In genomic region chr1:37987856-37988255, GRCm38 (mm10) we compare ENCODE assay signal across 50 mouse cellular contexts. TPM values are rescaled to one million over a fixed set of nuclear protein-coding genes. Genes with fewer than 3 reads are reported as not detected.
"Had no signal": no experiment of that assay in that cellular context is flagged by ENCODE, and none has a peak within 500 bp of the region (broad histone marks: within the 10 kb centered on the region; RNA-seq: fewer than 3 reads in every experiment).

No protein-coding gene starts in this region.

- DNase-seq: heart, postnatal 10 days; heart, postnatal 14 days; heart, postnatal 36 days; kidney, adult 11 months; kidney, adult 18-20 months; kidney, adult 2 months; kidney, adult 8-10 months; kidney, adult 9 months; kidney, postnatal 10 days; kidney, postnatal 14 days; kidney, postnatal 25 days; kidney, postnatal 36 days; kidney, postnatal 4 days; layer of hippocampus, adult 9-11 months; layer of hippocampus, postnatal 36 days had no signal

- H3K4me1 ChIP-seq: heart, embryonic 10.5 days; heart, embryonic 12.5 days; heart, embryonic 13.5 days; heart, embryonic 15.5 days; hindbrain, embryonic 10.5 days; hindbrain, embryonic 12.5 days; hindbrain, embryonic 13.5 days; hindbrain, embryonic 15.5 days; intestine, embryonic 15.5 days; kidney, embryonic 15.5 days had no signal

- H3K27ac ChIP-seq: heart, embryonic 10.5 days; heart, embryonic 13.5 days; heart, embryonic 15.5 days; hindbrain, embryonic 10.5 days; hindbrain, embryonic 12.5 days; hindbrain, embryonic 13.5 days; hindbrain, embryonic 14.5 days; hindbrain, embryonic 15.5 days; hindbrain, postnatal 0 days; intestine, embryonic 15.5 days; kidney, embryonic 15.5 days; kidney, postnatal 0 days; layer of hippocampus, adult 2 months had no signal

- H3K27me3 ChIP-seq: heart, embryonic 12.5 days; heart, embryonic 13.5 days; heart, embryonic 15.5 days; hindbrain, embryonic 12.5 days; hindbrain, embryonic 13.5 days; hindbrain, embryonic 15.5 days; intestine, embryonic 15.5 days; kidney, embryonic 15.5 days had no signal

- ATAC-seq: hindbrain, embryonic 16.5 days; hindbrain, postnatal 0 days; inflammation-experienced regulatory T-cells, adult 6 months; intestine, embryonic 15.5 days; intestine, embryonic 16.5 days; intestine, postnatal 0 days had no signal

- H3K4me2 ChIP-seq: heart, embryonic 11.5 days; heart, embryonic 12.5 days; heart, embryonic 13.5 days; heart, embryonic 15.5 days; hindbrain, embryonic 12.5 days; hindbrain, embryonic 13.5 days; hindbrain, embryonic 14.5 days; hindbrain, embryonic 15.5 days; intestine, embryonic 15.5 days; kidney, embryonic 15.5 days had no signal

- H3K9ac ChIP-seq: heart, embryonic 12.5 days; heart, embryonic 13.5 days; heart, embryonic 15.5 days; hindbrain, embryonic 12.5 days; hindbrain, embryonic 13.5 days; hindbrain, embryonic 14.5 days; hindbrain, embryonic 15.5 days; intestine, embryonic 15.5 days; kidney, embryonic 15.5 days had no signal

- H3K4me3 ChIP-seq: heart, embryonic 10.5 days; heart, embryonic 12.5 days; heart, embryonic 13.5 days; heart, embryonic 15.5 days; hindbrain, embryonic 10.5 days; hindbrain, embryonic 12.5 days; hindbrain, embryonic 13.5 days; hindbrain, embryonic 15.5 days; intestine, embryonic 15.5 days; kidney, embryonic 15.5 days; layer of hippocampus, adult 2 months had no signal

- H3K9me3 ChIP-seq: heart, embryonic 10.5 days; heart, embryonic 12.5 days; heart, embryonic 13.5 days; heart, embryonic 15.5 days; hindbrain, embryonic 10.5 days; hindbrain, embryonic 12.5 days; hindbrain, embryonic 13.5 days; hindbrain, embryonic 15.5 days; intestine, embryonic 15.5 days; kidney, embryonic 15.5 days had no signal

RNA-seq across cellular contexts. Expression of gene Lyg1, which starts 30.3 kb away (rescaled TPM):
- total RNA-seq: heart, adult 8-10 months; heart, postnatal 10 days; heart, postnatal 14 days; heart, postnatal 25 days; heart, postnatal 36 days; hematopoietic stem cell, adult 5-6 weeks; hindbrain, postnatal 0 days; layer of hippocampus, adult 18-20 months; layer of hippocampus, adult 2 months; layer of hippocampus, adult 8-10 months; layer of hippocampus, postnatal 10 days; layer of hippocampus, postnatal 14 days; layer of hippocampus, postnatal 25 days; layer of hippocampus, postnatal 36 days had no signal
- polyA plus RNA-seq: heart, embryonic 10.5 days; heart, embryonic 11.5 days; heart, embryonic 12.5 days; heart, embryonic 13.5 days; heart, embryonic 14.5 days; heart, embryonic 15.5 days; heart, embryonic 16.5 days; heart, postnatal 0 days; hindbrain, embryonic 10.5 days; hindbrain, embryonic 11.5 days; hindbrain, embryonic 12.5 days; hindbrain, embryonic 13.5 days; hindbrain, embryonic 14.5 days; hindbrain, embryonic 15.5 days; hindbrain, embryonic 16.5 days; hindbrain, postnatal 0 days; inflammation-experienced regulatory T-cells, adult 6 months; intestine, embryonic 14.5 days; intestine, embryonic 15.5 days; intestine, embryonic 16.5 days; intestine, postnatal 0 days; kidney, adult 2 months; kidney, embryonic 14.5 days; kidney, embryonic 15.5 days; kidney, embryonic 16.5 days; kidney, postnatal 0 days; large intestine, adult 2 months had no signal
